Mouse (Mus musculus) liver, postnatal 0 days (tissue): Measurements from ENCODE around the gene Edem2.

Experiments used
- CTCF ChIP-seq: sonication (generic); IDR thresholded peaks from 2 replicates; pipeline ENCODE4 v1.5.1; 2016; ENCODE audit warnings: antibody characterized with exemption, low read depth
- EP300 ChIP-seq: IDR thresholded peaks from 2 replicates; pipeline ENCODE4 v1.6.1; 2016; ENCODE audit warnings: antibody characterized with exemption, low read depth, mild to moderate bottlenecking

DNA sequence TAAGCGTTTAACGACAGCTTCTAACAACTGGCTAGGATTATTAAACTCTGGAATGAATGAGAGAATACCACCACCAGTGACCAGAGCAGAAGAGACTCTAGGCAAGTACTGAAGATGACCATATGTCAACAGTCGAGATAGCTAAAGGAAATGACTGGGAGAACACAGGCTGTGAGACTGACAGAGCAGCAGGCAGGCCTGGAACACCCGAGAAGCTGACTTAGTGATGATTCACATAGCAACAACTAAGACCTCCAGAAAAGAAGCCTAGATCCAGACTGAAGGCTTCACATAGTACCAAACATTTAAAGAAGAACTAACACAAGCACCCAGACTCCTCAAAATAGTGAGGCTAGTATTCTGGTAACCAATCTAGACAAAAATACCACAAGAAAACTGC, 54.2 kb downstream of the Edem2 start:
- TF ChIP-seq CTCF: no peak
- no peak for TF ChIP-seq EP300
